Mouse (Mus musculus): ENCODE measurements at regions not wholly inside any gene's neighbourhood (a gene's known extent, or its start where the extent isn't known, plus 50 kb on each side); places are given as distances from the start of the nearest gene placed in this dataset.

DNA sequence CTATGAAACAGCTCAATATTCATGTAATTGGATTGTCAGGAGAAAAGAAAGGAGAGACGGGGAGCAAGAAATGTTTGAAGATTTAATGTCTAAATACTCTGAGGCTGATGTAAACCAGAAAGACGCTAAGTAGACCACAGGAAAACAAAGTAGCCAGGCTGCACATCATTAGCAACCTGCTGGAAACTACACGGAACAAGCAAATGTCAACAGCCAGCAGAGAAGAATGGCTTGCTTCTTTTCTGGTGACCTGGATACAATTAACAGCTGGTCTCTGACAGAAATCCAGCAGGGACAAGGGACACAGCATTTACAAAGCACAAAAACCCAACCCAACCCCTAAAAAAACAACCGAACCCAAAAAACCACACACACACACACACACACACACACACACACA, 413.6 kb downstream of the Glrx3 start:
- TF ChIP-seq GATA1 (IDR thresholded peaks at IDR 0.05; ENCODE audit: low read length) (no peak), TAL1 (IDR thresholded peaks at IDR 0.05; ENCODE audit: low read length) (no peak)
